Mouse (Mus musculus) thymus, postnatal 14 days (tissue): ENCODE data around the gene Smarcb1.

Experiments
- DNase-seq: peaks from one replicate; pipeline ENCODE4 v3.0.0; 2021

The Smarcb1 gene

GRCm38 (mm10) chr10:75932891-75933290, 11.5 kb upstream of the Smarcb1 start, which contains the start of gene Chchd10:
Gene Chchd10, plus strand, starts transcription at chr10:75933130.
- no peak for DNase-seq

GRCm38 (mm10) chr10:75932081-75932678, 10.8 kb upstream of the Smarcb1 start:
- DNase-seq = peak; percentile 47

- DNase-seq = no peak
Measured at GRCm38 (mm10) chr10:75931311-75931710, 9.9 kb upstream of the Smarcb1 start.

GRCm38 (mm10) chr10:75930304-75930703, 8.9 kb upstream of the Smarcb1 start:
- no peak for DNase-seq

- peak; percentile 44 for DNase-seq
Measured at GRCm38 (mm10) chr10:75926396-75926795, 5.0 kb upstream of the Smarcb1 start.

- DNase-seq = no peak
Measured at GRCm38 (mm10) chr10:75924324-75924723, 2.9 kb upstream of the Smarcb1 start.

GRCm38 (mm10) chr10:75921726-75922560, 526 bp upstream of the Smarcb1 start:
- DNase-seq = no peak

- no peak for DNase-seq
Measured at GRCm38 (mm10) chr10:75919026-75919425, 2.4 kb downstream of the Smarcb1 start.

- DNase-seq = no peak
Measured at GRCm38 (mm10) chr10:75916840-75917239, 4.6 kb downstream of the Smarcb1 start.

- DNase-seq = no peak
Measured at GRCm38 (mm10) chr10:75915557-75915956, 5.9 kb downstream of the Smarcb1 start.

GRCm38 (mm10) chr10:75913013-75913589, 8.3 kb downstream of the Smarcb1 start:
- DNase-seq = no peak

- no peak for DNase-seq
Measured at GRCm38 (mm10) chr10:75910698-75911097, 10.7 kb downstream of the Smarcb1 start.

- no peak for DNase-seq
Measured at GRCm38 (mm10) chr10:75906882-75907281, 14.5 kb downstream of the Smarcb1 start.

GRCm38 (mm10) chr10:75904391-75904790, 17.0 kb downstream of the Smarcb1 start:
- no peak for DNase-seq

- DNase-seq = no peak
Measured at GRCm38 (mm10) chr10:75898846-75899245, 22.6 kb downstream of the Smarcb1 start.

- no peak for DNase-seq
Measured at GRCm38 (mm10) chr10:75898039-75898564, 23.3 kb downstream of the Smarcb1 start.

- DNase-seq = peak; percentile 45
Measured at GRCm38 (mm10) chr10:75897373-75897772, 24.0 kb downstream of the Smarcb1 start.

GRCm38 (mm10) chr10:75896208-75896607, 25.2 kb downstream of the Smarcb1 start:
- DNase-seq = no peak

GRCm38 (mm10) chr10:75895730-75896129, 25.7 kb downstream of the Smarcb1 start:
- no peak for DNase-seq

GRCm38 (mm10) chr10:75894601-75895000, 26.8 kb downstream of the Smarcb1 start:
- DNase-seq = no peak

GRCm38 (mm10) chr10:75893089-75893750, 28.2 kb downstream of the Smarcb1 start, which contains the start of gene Derl3:
Gene Derl3, plus strand, starts transcription at chr10:75893413.
- DNase-seq = peak; percentile 95

- no peak for DNase-seq
Measured at GRCm38 (mm10) chr10:75889406-75890153, 31.8 kb downstream of the Smarcb1 start.
